Mouse (Mus musculus) bone marrow, adult 2 months (tissue): Measurements from ENCODE around the gene Cox5a. TPM values are rescaled to one million over a fixed set of nuclear protein-coding genes. Genes with fewer than 3 reads are reported as not detected.

ENCODE experiments used
- H3K27ac ChIP-seq: fragments of 200-500 bp; 2 replicates; pipeline ENCODE4 v1.5.1; 2012; ENCODE audit warnings: low read depth, mild to moderate bottlenecking, control low read depth, inconsistent platforms, low read length; ENCODE audit not compliant: control insufficient read depth, poor library complexity, insufficient read depth
- H3K4me1 ChIP-seq: fragments of 200-500 bp; 2 replicates; pipeline ENCODE4 v1.6.1; 2011; ENCODE audit warnings: low read length; ENCODE audit not compliant: control insufficient read depth, insufficient read depth
- H3K4me3 ChIP-seq: fragments of 200-500 bp; replicated peaks from 2 replicates; pipeline ENCODE3; 2011; ENCODE audit warnings: mild to moderate bottlenecking, low read depth, low read length, control low read depth; ENCODE audit not compliant: control insufficient read depth
- CTCF ChIP-seq: fragments of 200-500 bp; IDR thresholded peaks from 2 replicates; pipeline ENCODE4 v1.5.1; 2011; ENCODE audit warnings: low read length, control low read depth; ENCODE audit not compliant: control insufficient read depth, insufficient read depth
- POLR2A ChIP-seq: fragments of 200-500 bp; IDR thresholded peaks from 2 replicates; pipeline ENCODE4 v1.6.1; 2011; ENCODE audit warnings: low read depth, mild to moderate bottlenecking, control low read depth, low read length, borderline replicate concordance; ENCODE audit not compliant: control insufficient read depth
- WGBS: fragments of 180-500 bp; shearing (Covaris S2); methylation state at CpG from one replicate; pipeline ENCODE4 v1.1.7; 2018; 5-methylcytosine and 5-hydroxymethylcytosine counted together
- polyA plus RNA-seq: library from polyadenylated mRNA; stranded (reverse); fragments of >200 nt; gene quantifications from 2 replicates; pipeline ENCODE4 v1.2.4, GENCODE M21; 2011; ENCODE audit warnings: low replicate concordance; ENCODE audit not compliant: missing spikeins, insufficient read depth, insufficient read length

Gene Cox5a
- polyA plus RNA-seq, 1 experiment: 215 TPM

GRCm38 (mm10) chr9:57520375-57521055 is 559 bp upstream of the Cox5a start:
- TF ChIP-seq CTCF: no peak
- TF ChIP-seq POLR2A: no peak
- peaks cover 3% of the 10 kb centered on the region; the same call in 1 of the 2 replicates for H3K4me1 ChIP-seq
- 32% methylated on average over 16 of the region's 16 CpGs for WGBS
- peak overlapping the region; percentile 98 for H3K4me3 ChIP-seq
- H3K27ac ChIP-seq: peak overlapping the region; percentile 99

GRCm38 (mm10) chr9:57522114-57522860 is 1.2 kb downstream of the Cox5a start:
- 26% methylated on average over 7 of the region's 7 CpGs for WGBS
- peak overlapping the region; percentile 72 for H3K4me3 ChIP-seq
- peaks cover 3% of the 10 kb centered on the region; the same call in 1 of the 2 replicates for H3K4me1 ChIP-seq
- no peak overlapping the region for H3K27ac ChIP-seq
- TF ChIP-seq CTCF: no peak
- TF ChIP-seq POLR2A: no peak

- Histone ChIP-seq H3K4me1 (peaks cover 3% of the 10 kb centered on the region; the same call in 1 of the 2 replicates), H3K4me3 (no peak overlapping the region), H3K27ac (no peak overlapping the region)
- WGBS: 70% methylated on average over 4 of the region's 4 CpGs
- TF ChIP-seq POLR2A (no peak), CTCF (no peak)
Observed at GRCm38 (mm10) chr9:57522861-57523246, 1.8 kb downstream of the Cox5a start.

GRCm38 (mm10) chr9:57523754-57524153 is 2.7 kb downstream of the Cox5a start:
- WGBS: 39% methylated on average over 1 of the region's 1 CpGs
- H3K4me3 ChIP-seq: no peak overlapping the region
- H3K4me1 ChIP-seq: peaks cover 3% of the 10 kb centered on the region; the same call in 1 of the 2 replicates
- H3K27ac ChIP-seq: no peak overlapping the region
- TF ChIP-seq POLR2A (no peak), CTCF (no peak)

- TF ChIP-seq CTCF: peak; percentile 10; the same call in 1 of the 2 replicates
- TF ChIP-seq POLR2A: no peak
- peaks cover 3% of the 10 kb centered on the region; the same call in 1 of the 2 replicates for H3K4me1 ChIP-seq
Observed at GRCm38 (mm10) chr9:57524439-57524838, 3.4 kb downstream of the Cox5a start.

GRCm38 (mm10) chr9:57525516-57525915 is 4.4 kb downstream of the Cox5a start:
- 24% methylated on average over 2 of the region's 2 CpGs for WGBS
- Histone ChIP-seq H3K27ac (no peak overlapping the region), H3K4me1 (peaks cover 3% of the 10 kb centered on the region; the same call in 1 of the 2 replicates), H3K4me3 (no peak overlapping the region)
- TF ChIP-seq CTCF (no peak), POLR2A (no peak)

More at GRCm38 (mm10) chr9:57524439-57524838, 3.4 kb downstream of the Cox5a start:
- peak overlapping the region; percentile 9; the same call in 1 of the 2 replicates for H3K27ac ChIP-seq
- no peak overlapping the region for H3K4me3 ChIP-seq

GRCm38 (mm10) chr9:57526435-57526834 is 5.4 kb downstream of the Cox5a start:
- H3K27ac ChIP-seq: no peak overlapping the region

GRCm38 (mm10) chr9:57531946-57532345 is 10.9 kb downstream of the Cox5a start:
- WGBS: 83% methylated on average over 1 of the region's 1 CpGs
- no peaks in the 10 kb centered on the region for H3K4me1 ChIP-seq
- H3K4me3 ChIP-seq: no peak overlapping the region
- no peak for TF ChIP-seq CTCF
- no peak for TF ChIP-seq POLR2A
- H3K27ac ChIP-seq: no peak overlapping the region

More at GRCm38 (mm10) chr9:57526435-57526834, 5.4 kb downstream of the Cox5a start:
- Histone ChIP-seq H3K4me3 (no peak overlapping the region), H3K4me1 (peaks cover 3% of the 10 kb centered on the region; the same call in 1 of the 2 replicates)
- no peak for TF ChIP-seq CTCF
- no peak for TF ChIP-seq POLR2A
